In genomic region chr3:128002905-128003641, GRCm38 (mm10) we compare ENCODE assay signal across 17 mouse cellular contexts.
DNase-seq lines count a peak whose midpoint lies in the region; ATAC-seq and TF ChIP-seq lines count a peak whose summit lies in the region.
"Had no signal": no experiment of that assay in that cellular context is flagged by ENCODE, and none has a peak within 500 bp of the region (broad histone marks: within the 10 kb centered on the region; RNA-seq: fewer than 3 reads in every experiment).

No protein-coding gene starts in this region.

- no peaks in the 10 kb centered on the region for H3K36me3 ChIP-seq in forebrain, embryonic 15.5 days
- H3K36me3 ChIP-seq in forebrain, embryonic 10.5 days (replicated peaks): no peaks in the 10 kb centered on the region
- no peaks in the 10 kb centered on the region for H3K36me3 ChIP-seq in kidney, postnatal 0 days (ENCODE audit: insufficient read depth, low read length)
- no peaks in the 10 kb centered on the region for H3K36me3 ChIP-seq in embryonic facial prominence, embryonic 14.5 days (ENCODE audit: control insufficient read depth, insufficient read depth, low read length)
- H3K36me3 ChIP-seq: embryonic facial prominence, embryonic 12.5 days; heart, embryonic 10.5 days; hindbrain, embryonic 15.5 days; intestine, embryonic 15.5 days had no signal

- WGBS in forebrain, embryonic 15.5 days: 83% methylated on average over 18 of the region's 18 CpGs
- WGBS in forebrain, embryonic 10.5 days: 89% methylated on average over 18 of the region's 18 CpGs
- 31% methylated on average over 18 of the region's 18 CpGs for WGBS in kidney, postnatal 0 days
- 58% methylated on average over 18 of the region's 18 CpGs for WGBS in embryonic facial prominence, embryonic 14.5 days

- H3K27me3 ChIP-seq in forebrain, embryonic 15.5 days: no peaks in the 10 kb centered on the region
- H3K27me3 ChIP-seq in forebrain, embryonic 10.5 days (ENCODE audit: poor library complexity, severe bottlenecking): no peaks in the 10 kb centered on the region
- no peaks in the 10 kb centered on the region for H3K27me3 ChIP-seq in kidney, postnatal 0 days (ENCODE audit: insufficient read depth, low read length)
- H3K27me3 ChIP-seq in embryonic facial prominence, embryonic 14.5 days (replicated peaks; ENCODE audit: control insufficient read depth, insufficient read depth, low read length): no peaks in the 10 kb centered on the region
- H3K27me3 ChIP-seq: embryonic facial prominence, embryonic 12.5 days; hindbrain, embryonic 15.5 days; intestine, embryonic 15.5 days had no signal

- TF ChIP-seq CTCF in kidney, postnatal 0 days (IDR thresholded peaks at IDR 0.05; ENCODE audit: low read depth): no peak
- no peak for TF ChIP-seq CTCF in layer of hippocampus, adult 2 months (conservative IDR thresholded peaks at IDR 0.05)

- no peaks in the 10 kb centered on the region for H3K4me1 ChIP-seq in forebrain, embryonic 15.5 days
- H3K4me1 ChIP-seq in forebrain, embryonic 10.5 days: no peaks in the 10 kb centered on the region
- H3K4me1 ChIP-seq in kidney, postnatal 0 days (replicated peaks; ENCODE audit: insufficient read depth, low read length): no peaks in the 10 kb centered on the region
- H3K4me1 ChIP-seq in embryonic facial prominence, embryonic 14.5 days (ENCODE audit: control insufficient read depth, insufficient read depth, low read length): no peaks in the 10 kb centered on the region
- H3K4me1 ChIP-seq: embryonic facial prominence, embryonic 12.5 days; hindbrain, embryonic 15.5 days; intestine, embryonic 15.5 days had no signal

- no peak overlapping the region for H3K4me2 ChIP-seq in forebrain, embryonic 15.5 days (replicated peaks)
- H3K4me2 ChIP-seq in kidney, postnatal 0 days (ENCODE audit: low read length): peak overlapping the region; percentile 28
- H3K4me2 ChIP-seq in embryonic facial prominence, embryonic 14.5 days (ENCODE audit: low read depth, low read length): no peak overlapping the region; the same call in 1 of the 2 replicates
- H3K4me2 ChIP-seq: embryonic facial prominence, embryonic 12.5 days; hindbrain, embryonic 15.5 days; intestine, embryonic 15.5 days had no signal

- no peak for DNase-seq in forebrain, embryonic 10.5 days (ENCODE audit: extremely low spot score, low spot score)
- peak; percentile 26 for DNase-seq in kidney, postnatal 0 days (ENCODE audit: low spot score)
- no peak for DNase-seq in kidney, adult 11 months
- peak; percentile 11 for DNase-seq in 3134 (ENCODE audit: extremely low read depth, insufficient read length, low spot score)
- DNase-seq in embryonic facial prominence, embryonic 14.5 days (ENCODE audit: low spot score): peak; percentile 52
- no peak for DNase-seq in layer of hippocampus, adult 2 months (ENCODE audit: low spot score in 2 of 2)
- DNase-seq: cerebellum, adult 18-20 months; gastrocnemius, postnatal 10 days; layer of hippocampus, adult 9-11 months; liver; lung, postnatal 4 days had no signal

- no peak overlapping the region for H3K4me3 ChIP-seq in forebrain, embryonic 15.5 days
- no peak overlapping the region for H3K4me3 ChIP-seq in forebrain, embryonic 10.5 days
- no peak overlapping the region for H3K4me3 ChIP-seq in kidney, postnatal 0 days (replicated peaks; ENCODE audit: low read depth, low read length)
- H3K4me3 ChIP-seq in embryonic facial prominence, embryonic 14.5 days (ENCODE audit: low read depth, low read length): no peak overlapping the region
- no peak overlapping the region for H3K4me3 ChIP-seq in layer of hippocampus, adult 2 months
- H3K4me3 ChIP-seq: embryonic facial prominence, embryonic 12.5 days; heart, embryonic 10.5 days; hindbrain, embryonic 15.5 days; intestine, embryonic 15.5 days; left cerebral cortex, adult 2 months had no signal

- peak; percentile 49; the same call in 1 of the 2 replicates for ATAC-seq in forebrain, embryonic 15.5 days (replicated peaks)
- ATAC-seq in kidney, postnatal 0 days (replicated peaks; ENCODE audit: low FRiP score, low read depth): no peak
- peak; percentile 59; the same call in 1 of the 2 replicates for ATAC-seq in embryonic facial prominence, embryonic 14.5 days (ENCODE audit: low read depth)

- H3K9me3 ChIP-seq in forebrain, embryonic 15.5 days: no peaks in the 10 kb centered on the region
- no peaks in the 10 kb centered on the region for H3K9me3 ChIP-seq in forebrain, embryonic 10.5 days
- H3K9me3 ChIP-seq in kidney, postnatal 0 days (replicated peaks; ENCODE audit: low read length): no peaks in the 10 kb centered on the region
- H3K9me3 ChIP-seq in embryonic facial prominence, embryonic 14.5 days (ENCODE audit: control insufficient read depth, low read length): no peaks in the 10 kb centered on the region
- H3K9me3 ChIP-seq: embryonic facial prominence, embryonic 12.5 days; heart, embryonic 10.5 days; hindbrain, embryonic 15.5 days; intestine, embryonic 15.5 days had no signal

- H3K9ac ChIP-seq in forebrain, embryonic 15.5 days (replicated peaks): no peak overlapping the region
- no peak overlapping the region for H3K9ac ChIP-seq in kidney, postnatal 0 days (ENCODE audit: low read depth, low read length)
- no peak overlapping the region for H3K9ac ChIP-seq in embryonic facial prominence, embryonic 14.5 days (ENCODE audit: low read depth, low read length)
- H3K9ac ChIP-seq: embryonic facial prominence, embryonic 12.5 days; hindbrain, embryonic 15.5 days; intestine, embryonic 15.5 days had no signal

- H3K27ac ChIP-seq in forebrain, embryonic 15.5 days (replicated peaks): no peak overlapping the region
- no peak overlapping the region for H3K27ac ChIP-seq in forebrain, embryonic 10.5 days
- no peak overlapping the region for H3K27ac ChIP-seq in kidney, postnatal 0 days
- H3K27ac ChIP-seq in embryonic facial prominence, embryonic 14.5 days (replicated peaks; ENCODE audit: low read depth, low read length): no peak overlapping the region
- no peak overlapping the region for H3K27ac ChIP-seq in layer of hippocampus, adult 2 months
- H3K27ac ChIP-seq: embryonic facial prominence, embryonic 12.5 days; heart, embryonic 10.5 days; hindbrain, embryonic 15.5 days; intestine, embryonic 15.5 days; left cerebral cortex, adult 2 months had no signal

Comparison
In these comparisons a context has a peak if more than half of its experiments do, and no peak if none do; other contexts are left out.
1. DNase-seq: peak in kidney, postnatal 0 days (single experiment), 3134 (single experiment) and embryonic facial prominence, embryonic 14.5 days (single experiment); none in forebrain, embryonic 10.5 days (single experiment), kidney, adult 11 months (single experiment) and layer of hippocampus, adult 2 months (0 of 2).